Mouse (Mus musculus): ENCODE data around the gene Olfr790. TPM values are rescaled to one million over a fixed set of nuclear protein-coding genes. Genes with fewer than 3 reads are reported as not detected.

The Olfr790 gene
- not detected in 2 replicates for polyA plus RNA-seq (2015; fragmentation: Nextera tagmentation; extraction: Ambion mirVana)

DNA sequence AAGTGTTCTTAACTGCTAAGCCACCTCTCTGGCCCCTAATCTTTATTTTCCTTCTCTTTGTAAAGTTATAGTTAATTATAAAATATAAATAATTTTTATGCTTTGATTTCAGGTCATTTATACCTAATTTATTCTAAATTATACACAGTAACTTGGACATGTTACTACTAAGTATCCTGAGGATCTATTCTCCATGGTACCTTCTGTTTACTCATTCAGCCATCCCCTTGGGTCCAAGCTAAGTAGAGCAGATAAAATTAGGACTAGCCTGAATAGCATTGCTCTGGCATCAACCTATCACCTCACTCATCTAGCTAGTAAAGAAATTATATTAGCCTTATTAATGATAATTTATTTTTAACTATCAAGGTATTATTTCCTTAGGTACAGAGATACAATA is at the start of gene Olfr790:
Gene Olfr790 (plus strand): TSS at position 301 of the 400 bp plus-strand sequence.
- no peak within 1 kb of the TSS for H3K4me2 ChIP-seq (replicated peaks)
- H3K4me1 ChIP-seq, result no peaks in the 10 kb centered on the region
- no peaks in the 10 kb centered on the region for H3K36me3 ChIP-seq
- H3K9me3 ChIP-seq, result no peaks in the 10 kb centered on the region
- H3K27ac ChIP-seq, result no peak within 1 kb of the TSS
- no peak within 1 kb of the TSS for H3K4me3 ChIP-seq
- H3K27me3 ChIP-seq, result no peaks in the 10 kb centered on the region
- no peak within 1 kb of the TSS for H3K9ac ChIP-seq
- ATAC-seq (ENCODE audit: low FRiP score, low read depth), result no peak

DNA sequence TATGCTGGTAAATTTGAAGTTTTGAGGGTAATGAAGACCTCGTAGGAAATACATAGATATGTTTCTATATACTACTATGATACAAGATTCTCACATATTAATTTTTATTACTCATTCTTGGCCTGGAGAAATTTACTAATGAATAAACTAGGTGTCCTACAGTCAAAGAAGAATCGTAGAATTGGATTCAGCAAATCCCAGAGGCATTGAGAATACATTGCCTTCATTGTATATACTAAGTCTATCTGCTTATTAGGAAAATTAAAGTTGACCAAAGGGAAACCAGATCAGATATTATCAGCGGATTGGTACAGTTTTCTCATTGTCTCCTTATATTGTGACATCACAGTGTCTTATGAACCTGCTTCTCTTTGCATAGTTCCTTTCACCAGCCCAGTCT is 36.7 kb upstream of the Olfr790 start, which contains the start of gene Olfr787:
Gene Olfr787 (plus strand): TSS at position 301 of the 400 bp plus-strand sequence.
- Histone ChIP-seq H3K27me3 (no peaks in the 10 kb centered on the region), H3K9me3 (no peaks in the 10 kb centered on the region), H3K36me3 (no peaks in the 10 kb centered on the region), H3K27ac (no peak within 1 kb of the TSS), H3K9ac (no peak within 1 kb of the TSS), H3K4me1 (no peaks in the 10 kb centered on the region), H3K4me3 (no peak within 1 kb of the TSS), H3K4me2 (replicated peaks) (no peak within 1 kb of the TSS)
- ATAC-seq (ENCODE audit: low FRiP score, low read depth), result no peak
- 88% methylated on average over 3 of the region's 3 CpGs for whole genome bisulfite sequencing

DNA sequence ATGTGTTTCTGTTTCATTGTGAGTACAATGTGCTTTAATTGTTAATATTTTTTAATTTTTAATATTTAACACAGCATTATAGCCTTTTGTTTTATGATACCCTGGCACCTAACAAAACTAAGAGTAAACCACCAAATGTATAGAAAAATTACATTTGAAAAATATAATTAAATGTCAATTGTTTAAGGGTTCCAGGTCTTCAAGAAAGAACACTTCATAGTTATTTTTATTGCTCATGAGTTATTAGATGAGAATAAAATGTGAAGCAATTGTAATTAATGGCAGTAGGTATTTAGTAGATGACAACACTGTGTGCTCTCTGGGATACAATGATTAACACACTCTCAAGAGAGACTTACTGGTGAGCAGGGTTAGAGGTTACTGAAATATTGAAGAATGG is 27.6 kb upstream of the Olfr790 start, which contains the start of gene Olfr788:
Gene Olfr788 (plus strand): TSS at position 301 of the 400 bp plus-strand sequence.
- no peak for ATAC-seq (ENCODE audit: low FRiP score, low read depth)
- Histone ChIP-seq H3K36me3 (no peaks in the 10 kb centered on the region), H3K4me1 (no peaks in the 10 kb centered on the region), H3K9ac (no peak within 1 kb of the TSS), H3K27ac (no peak within 1 kb of the TSS), H3K4me3 (no peak within 1 kb of the TSS), H3K4me2 (replicated peaks) (no peak within 1 kb of the TSS), H3K9me3 (no peaks in the 10 kb centered on the region), H3K27me3 (no peaks in the 10 kb centered on the region)

DNA sequence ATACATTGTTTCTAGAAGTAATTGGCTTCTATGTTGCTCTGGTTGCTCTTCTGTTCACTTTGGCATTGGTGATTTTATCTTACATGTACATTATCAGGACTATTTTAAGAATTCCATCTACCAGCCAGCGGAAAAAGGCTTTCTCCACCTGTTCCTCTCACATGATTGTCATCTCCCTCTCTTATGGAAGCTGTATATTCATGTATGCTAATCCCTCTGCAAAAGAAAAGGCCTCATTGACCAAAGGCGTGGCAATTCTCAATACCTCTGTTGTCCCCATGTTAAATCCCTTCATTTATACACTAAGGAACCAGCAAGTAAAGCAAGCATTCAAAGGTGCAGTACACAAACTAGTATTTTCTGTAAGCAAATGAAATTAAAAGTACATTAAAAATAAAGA is 25.0 kb upstream of the Olfr790 start:
- H3K9ac ChIP-seq, result no peak overlapping the region
- no peaks in the 10 kb centered on the region for H3K27me3 ChIP-seq

DNA sequence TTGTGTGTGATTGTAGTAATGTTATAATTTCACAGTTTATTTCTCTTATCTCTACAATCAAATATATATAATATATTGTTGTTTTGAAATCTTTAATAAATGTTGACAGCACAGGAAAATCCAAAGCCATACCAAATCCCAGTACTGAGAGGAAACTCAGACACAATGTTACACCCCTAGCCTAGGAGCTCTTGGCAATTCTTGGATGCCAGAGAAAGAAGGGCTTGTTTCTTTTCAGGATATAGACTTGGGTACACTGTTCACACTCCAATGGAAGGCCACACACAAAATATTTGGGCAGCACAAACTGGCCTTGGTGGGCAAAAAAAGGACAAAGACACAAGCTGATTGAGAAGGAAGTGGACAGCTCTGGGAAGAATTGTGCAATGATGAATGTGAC is 24.6 kb upstream of the Olfr790 start:
- H3K27ac ChIP-seq, result no peak overlapping the region
- ATAC-seq (ENCODE audit: low FRiP score, low read depth), result no peak
- no peak overlapping the region for H3K4me3 ChIP-seq
- no peaks in the 10 kb centered on the region for H3K36me3 ChIP-seq
- no peaks in the 10 kb centered on the region for H3K27me3 ChIP-seq
- no peak overlapping the region for H3K9ac ChIP-seq
- H3K9me3 ChIP-seq, result no peaks in the 10 kb centered on the region
- H3K4me2 ChIP-seq (replicated peaks), result no peak overlapping the region
- no peaks in the 10 kb centered on the region for H3K4me1 ChIP-seq

More for the DNA sequence above, 25.0 kb upstream of the Olfr790 start:
- no peak overlapping the region for H3K4me3 ChIP-seq
- no peak overlapping the region for H3K4me2 ChIP-seq (replicated peaks)
- no peak for ATAC-seq (ENCODE audit: low FRiP score, low read depth)
- no peaks in the 10 kb centered on the region for H3K4me1 ChIP-seq
- H3K36me3 ChIP-seq, result no peaks in the 10 kb centered on the region
- no peaks in the 10 kb centered on the region for H3K9me3 ChIP-seq
- H3K27ac ChIP-seq, result no peak overlapping the region
- 70% methylated on average over 2 of the region's 2 CpGs for WGBS

DNA sequence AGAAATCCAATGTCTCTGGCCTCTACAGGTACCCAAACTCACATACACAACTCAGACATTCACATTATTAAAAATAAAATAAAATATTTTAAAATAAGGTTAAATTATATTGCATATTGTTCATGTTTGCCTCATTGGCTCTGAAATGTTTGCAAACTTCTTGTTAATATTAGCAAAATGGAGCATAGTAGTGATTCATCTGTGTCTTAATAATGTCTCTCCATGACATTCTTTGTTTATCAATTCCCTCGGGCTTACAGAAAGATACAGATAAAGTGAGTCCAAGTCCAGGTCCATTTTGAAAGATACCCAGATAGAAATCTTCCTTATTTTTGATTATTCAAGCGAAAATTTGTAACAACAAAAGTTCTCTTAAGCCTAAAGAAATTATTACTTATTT is 13.8 kb upstream of the Olfr790 start, which contains the start of gene Olfr789:
Gene Olfr789 (plus strand): TSS at position 301 of the 400 bp plus-strand sequence.
- no peak within 1 kb of the TSS for H3K4me3 ChIP-seq
- WGBS, result 63% methylated on average over 2 of the region's 2 CpGs
- H3K27ac ChIP-seq, result no peak within 1 kb of the TSS
- no peak for ATAC-seq (ENCODE audit: low FRiP score, low read depth)
- H3K4me2 ChIP-seq (replicated peaks), result no peak within 1 kb of the TSS
- H3K36me3 ChIP-seq, result no peaks in the 10 kb centered on the region
- H3K9me3 ChIP-seq, result no peaks in the 10 kb centered on the region
- no peak within 1 kb of the TSS for H3K9ac ChIP-seq
- no peaks in the 10 kb centered on the region for H3K4me1 ChIP-seq
- H3K27me3 ChIP-seq, result no peaks in the 10 kb centered on the region

DNA sequence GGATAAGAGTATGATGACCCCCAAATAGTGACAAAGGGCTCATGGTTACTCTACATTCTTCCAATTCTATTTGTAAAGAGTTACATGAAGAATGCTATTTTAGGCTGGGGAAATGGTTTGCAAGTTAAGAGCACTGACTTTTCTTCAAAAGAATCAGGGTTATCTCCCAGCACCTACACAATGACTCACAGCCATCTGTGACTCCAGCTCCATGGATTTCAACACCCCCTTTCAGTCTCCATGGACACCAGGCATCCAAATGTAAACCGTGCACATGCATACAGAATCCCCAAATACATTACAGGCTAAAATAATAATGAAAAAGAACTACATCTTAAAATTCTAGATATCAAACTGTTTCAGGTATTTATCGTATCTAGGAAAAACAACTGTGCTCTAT is 8.2 kb upstream of the Olfr790 start:
- H3K4me3 ChIP-seq, result no peak overlapping the region
- ATAC-seq (ENCODE audit: low FRiP score, low read depth), result no peak
- no peaks in the 10 kb centered on the region for H3K4me1 ChIP-seq
- no peak overlapping the region for H3K4me2 ChIP-seq (replicated peaks)
- no peaks in the 10 kb centered on the region for H3K27me3 ChIP-seq
- no peak overlapping the region for H3K27ac ChIP-seq
- H3K9me3 ChIP-seq, result no peaks in the 10 kb centered on the region
- no peaks in the 10 kb centered on the region for H3K36me3 ChIP-seq
- 74% methylated on average over 2 of the region's 2 CpGs for WGBS
- no peak overlapping the region for H3K9ac ChIP-seq

DNA sequence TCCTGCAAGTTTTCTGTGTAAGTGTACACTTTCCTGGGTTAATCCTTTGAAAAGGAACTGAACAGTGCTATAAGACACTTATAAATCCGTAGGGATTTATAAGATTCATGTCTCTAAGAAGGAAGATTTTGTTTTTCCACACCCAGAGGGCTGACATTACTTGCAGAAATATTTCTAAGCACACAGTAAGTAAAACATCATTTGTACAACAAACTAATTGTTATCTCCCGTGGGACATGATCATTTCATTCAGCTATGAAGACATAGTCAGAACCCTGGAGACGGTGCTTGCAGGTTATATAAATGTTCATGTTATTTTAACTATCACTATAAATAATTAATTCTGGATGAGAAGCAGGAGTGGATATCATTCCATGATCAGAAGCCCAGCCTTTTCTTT is 23.2 kb downstream of the Olfr790 start, which contains the start of gene Olfr791:
Gene Olfr791 (plus strand): TSS at position 301 of the 400 bp plus-strand sequence.
- no peaks in the 10 kb centered on the region for H3K4me1 ChIP-seq
- H3K9ac ChIP-seq, result no peak within 1 kb of the TSS
- no peaks in the 10 kb centered on the region for H3K36me3 ChIP-seq
- ATAC-seq (ENCODE audit: low FRiP score, low read depth), result no peak
- H3K4me3 ChIP-seq, result no peak within 1 kb of the TSS
- H3K27ac ChIP-seq, result no peak within 1 kb of the TSS
- no peaks in the 10 kb centered on the region for H3K9me3 ChIP-seq
- no peaks in the 10 kb centered on the region for H3K27me3 ChIP-seq
- H3K4me2 ChIP-seq (replicated peaks), result no peak within 1 kb of the TSS
- WGBS, result 70% methylated on average over 3 of the region's 3 CpGs

DNA sequence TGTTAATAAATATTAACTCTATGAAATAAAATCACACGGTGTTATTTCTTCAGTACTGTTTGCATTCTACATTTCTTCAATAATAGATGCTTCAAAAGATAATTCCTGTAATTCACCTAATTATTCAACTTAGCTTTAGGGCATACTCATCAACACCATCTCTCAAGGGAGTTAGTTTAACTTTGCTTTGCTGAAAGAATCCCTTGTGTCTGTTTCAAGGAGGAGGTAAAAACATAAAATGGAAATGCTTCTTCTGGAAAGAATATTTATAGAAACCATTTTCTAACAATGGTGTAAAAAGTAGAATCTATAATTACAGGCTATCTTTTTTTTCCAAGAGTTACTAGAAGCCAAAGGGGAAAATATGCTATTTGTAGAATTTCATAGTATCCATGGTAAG is 40.6 kb downstream of the Olfr790 start, which contains the start of gene Olfr792:
Gene Olfr792 (plus strand): TSS at position 301 of the 400 bp plus-strand sequence.
- Histone ChIP-seq H3K4me1 (no peaks in the 10 kb centered on the region), H3K4me3 (no peak within 1 kb of the TSS), H3K9ac (no peak within 1 kb of the TSS), H3K36me3 (no peaks in the 10 kb centered on the region), H3K27ac (no peak within 1 kb of the TSS), H3K27me3 (no peaks in the 10 kb centered on the region), H3K4me2 (replicated peaks) (no peak within 1 kb of the TSS), H3K9me3 (peaks cover 3% of the 10 kb centered on the region; the same call in 1 of the 2 replicates)
- 87% methylated on average over 1 of the region's 1 CpGs for WGBS
- no peak for ATAC-seq (ENCODE audit: low FRiP score, low read depth)

DNA sequence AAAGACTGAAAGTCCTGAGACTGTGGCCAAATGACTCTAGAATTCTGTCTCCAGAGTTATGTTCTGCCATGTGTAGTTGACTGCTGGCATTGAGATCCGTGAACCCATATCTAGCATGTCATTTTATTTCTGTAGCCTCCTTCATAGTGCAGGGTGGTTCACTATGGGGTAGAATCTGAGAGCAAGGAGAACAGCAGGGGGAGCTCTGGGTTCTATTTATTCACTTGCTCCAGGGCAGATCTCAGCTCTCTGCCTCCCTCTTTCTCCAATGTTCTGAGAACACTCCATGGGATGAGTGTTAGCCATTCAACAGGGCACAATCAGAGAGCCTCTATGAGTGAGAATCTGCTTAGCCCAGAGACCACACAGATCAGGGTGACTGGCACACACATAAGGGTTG is 51.1 kb downstream of the Olfr790 start:
- Histone ChIP-seq H3K4me3 (no peak overlapping the region), H3K4me1 (no peaks in the 10 kb centered on the region), H3K36me3 (no peaks in the 10 kb centered on the region), H3K27ac (no peak overlapping the region), H3K4me2 (replicated peaks) (no peak overlapping the region), H3K9ac (no peak overlapping the region), H3K9me3 (peaks cover 4% of the 10 kb centered on the region; the same call in 1 of the 2 replicates), H3K27me3 (no peaks in the 10 kb centered on the region)
- WGBS, result 56% methylated on average over 1 of the region's 1 CpGs
- no peak; the same call in 1 of the 2 replicates for ATAC-seq (ENCODE audit: low FRiP score, low read depth)

Other genes with a start within 250 kb of the Olfr790 start
- not detected in 2 replicates for gene Olfr776, start 239.4 kb upstream of the Olfr790 start, polyA plus RNA-seq (2015; fragmentation: Nextera tagmentation; extraction: Ambion mirVana)
- gene Olfr777, start 227.0 kb upstream of the Olfr790 start, polyA plus RNA-seq (2015; fragmentation: Nextera tagmentation; extraction: Ambion mirVana), result not detected in 2 replicates
- not detected in 2 replicates for gene Olfr780, start 180.4 kb upstream of the Olfr790 start, polyA plus RNA-seq (2015; fragmentation: Nextera tagmentation; extraction: Ambion mirVana)
- not detected in 2 replicates for gene Olfr781, start 169.6 kb upstream of the Olfr790 start, polyA plus RNA-seq (2015; fragmentation: Nextera tagmentation; extraction: Ambion mirVana)
- not detected in 2 replicates for gene Olfr782, start 149.6 kb upstream of the Olfr790 start, polyA plus RNA-seq (2015; fragmentation: Nextera tagmentation; extraction: Ambion mirVana)
- gene Olfr784, start 114.4 kb upstream of the Olfr790 start, polyA plus RNA-seq (2015; fragmentation: Nextera tagmentation; extraction: Ambion mirVana), result 0.06 TPM in 2 replicates
- not detected in 2 replicates for gene Olfr785, start 93.1 kb upstream of the Olfr790 start, polyA plus RNA-seq (2015; fragmentation: Nextera tagmentation; extraction: Ambion mirVana)
- gene Olfr786, start 71.2 kb upstream of the Olfr790 start, polyA plus RNA-seq (2015; fragmentation: Nextera tagmentation; extraction: Ambion mirVana), result not detected in 2 replicates
- gene Olfr787, start 36.6 kb upstream of the Olfr790 start, polyA plus RNA-seq (2015; fragmentation: Nextera tagmentation; extraction: Ambion mirVana), result not detected in 2 replicates
- not detected in 2 replicates for gene Olfr788, start 27.5 kb upstream of the Olfr790 start, polyA plus RNA-seq (2015; fragmentation: Nextera tagmentation; extraction: Ambion mirVana)
- gene Olfr789, start 13.7 kb upstream of the Olfr790 start, polyA plus RNA-seq (2015; fragmentation: Nextera tagmentation; extraction: Ambion mirVana), result not detected in 2 replicates
- not detected in 2 replicates for gene Olfr791, start 23.3 kb downstream of the Olfr790 start, polyA plus RNA-seq (2015; fragmentation: Nextera tagmentation; extraction: Ambion mirVana)
- not detected in 2 replicates for gene Olfr792, start 40.7 kb downstream of the Olfr790 start, polyA plus RNA-seq (2015; fragmentation: Nextera tagmentation; extraction: Ambion mirVana)
- not detected in 2 replicates for gene Olfr794, start 69.2 kb downstream of the Olfr790 start, polyA plus RNA-seq (2015; fragmentation: Nextera tagmentation; extraction: Ambion mirVana)
- not detected in 2 replicates for gene Olfr796, start 114.1 kb downstream of the Olfr790 start, polyA plus RNA-seq (2015; fragmentation: Nextera tagmentation; extraction: Ambion mirVana)
- gene Olfr798, start 129.4 kb downstream of the Olfr790 start, polyA plus RNA-seq (2015; fragmentation: Nextera tagmentation; extraction: Ambion mirVana), result not detected in 2 replicates
- not detected in 2 replicates for gene Olfr799, start 139.0 kb downstream of the Olfr790 start, polyA plus RNA-seq (2015; fragmentation: Nextera tagmentation; extraction: Ambion mirVana)
- not detected in 2 replicates for gene Olfr800, start 159.2 kb downstream of the Olfr790 start, polyA plus RNA-seq (2015; fragmentation: Nextera tagmentation; extraction: Ambion mirVana)
- not detected in 2 replicates for gene Olfr801, start 175.4 kb downstream of the Olfr790 start, polyA plus RNA-seq (2015; fragmentation: Nextera tagmentation; extraction: Ambion mirVana)
- not detected in 2 replicates for gene Olfr802, start 189.7 kb downstream of the Olfr790 start, polyA plus RNA-seq (2015; fragmentation: Nextera tagmentation; extraction: Ambion mirVana)
- not detected in 2 replicates for gene Olfr803, start 195.8 kb downstream of the Olfr790 start, polyA plus RNA-seq (2015; fragmentation: Nextera tagmentation; extraction: Ambion mirVana)
- gene Olfr804, start 204.7 kb downstream of the Olfr790 start, polyA plus RNA-seq (2015; fragmentation: Nextera tagmentation; extraction: Ambion mirVana), result not detected in 2 replicates
- gene Olfr805, start 230.9 kb downstream of the Olfr790 start, polyA plus RNA-seq (2015; fragmentation: Nextera tagmentation; extraction: Ambion mirVana), result not detected in 2 replicates
- not detected in 2 replicates for gene Olfr806, start 243.4 kb downstream of the Olfr790 start, polyA plus RNA-seq (2015; fragmentation: Nextera tagmentation; extraction: Ambion mirVana)

Measured in limb, embryonic 13.5 days (tissue).